Mouse (Mus musculus) testis, adult 2 months (tissue): ENCODE results near the gene Abl1. TPM values are rescaled to one million over a fixed set of nuclear protein-coding genes. Genes with fewer than 3 reads are reported as not detected.

Source experiments
- H3K27ac ChIP-seq: fragments of 200-500 bp; 2 replicates; pipeline ENCODE4 v1.5.1; 2012; ENCODE audit warnings: low read depth, low read length; ENCODE audit not compliant: control insufficient read depth, insufficient read depth
- H3K27me3 ChIP-seq: fragments of 200-500 bp; 2 replicates; pipeline ENCODE4 v1.6.1; 2012; ENCODE audit warnings: mild to moderate bottlenecking, low read length, moderate library complexity; ENCODE audit not compliant: control insufficient read depth, insufficient read depth
- H3K36me3 ChIP-seq: fragments of 200-500 bp; 2 replicates; pipeline ENCODE4 v1.6.1; 2012; ENCODE audit warnings: mild to moderate bottlenecking, low read length; ENCODE audit not compliant: control insufficient read depth, insufficient read depth
- H3K4me1 ChIP-seq: fragments of 200-500 bp; 2 replicates; pipeline ENCODE4 v1.6.1; 2012; ENCODE audit warnings: low read length; ENCODE audit not compliant: control insufficient read depth, insufficient read depth
- H3K4me3 ChIP-seq: fragments of 200-500 bp; 2 replicates; pipeline ENCODE4 v1.5.1; 2012; ENCODE audit warnings: low read depth, mild to moderate bottlenecking, low read length, moderate library complexity, mixed read lengths; ENCODE audit not compliant: control insufficient read depth
- CTCF ChIP-seq: fragments of 200-500 bp; IDR thresholded peaks from 2 replicates; pipeline ENCODE4 v1.5.1; 2012; ENCODE audit warnings: low read depth, mild to moderate bottlenecking, inconsistent platforms, low read length, moderate library complexity; ENCODE audit not compliant: control insufficient read depth, insufficient read depth, insufficient replicate concordance
- POLR2A ChIP-seq: fragments of 200-500 bp; IDR thresholded peaks from 2 replicates; pipeline ENCODE4 v1.6.1; 2012; ENCODE audit warnings: low read depth, mild to moderate bottlenecking, inconsistent platforms, low read length, moderate library complexity; ENCODE audit not compliant: control insufficient read depth
- polyA plus RNA-seq: library from polyadenylated mRNA; depleted of rRNA; stranded (reverse); fragments of >200 nt; gene quantifications from 2 replicates; pipeline ENCODE4 v1.2.3, GENCODE M21; 2012

Gene Abl1
- polyA plus RNA-seq, 1 experiment = 47.4 TPM

DNA sequence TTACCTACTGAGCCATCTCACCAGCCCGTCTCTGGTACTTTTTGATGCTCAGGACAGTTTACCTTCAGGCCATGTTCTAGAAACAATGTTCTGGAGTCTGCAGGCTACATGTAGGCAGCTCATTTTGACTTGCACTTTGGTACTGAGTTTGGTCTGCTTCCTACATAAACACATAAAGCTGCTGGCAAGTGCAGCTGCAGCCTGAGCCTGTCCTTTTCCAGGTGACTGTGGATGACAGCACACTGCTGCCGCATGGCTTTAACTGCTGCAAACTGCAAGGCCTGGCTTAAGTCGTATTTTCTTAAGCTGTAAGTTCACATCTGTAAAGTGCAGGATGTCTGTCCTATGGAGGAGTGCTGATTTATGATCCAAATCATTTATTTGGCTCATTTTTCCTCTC is 44.3 kb downstream of the Abl1 start:
- Histone ChIP-seq H3K4me1 (no peaks in the 10 kb centered on the region), H3K27ac (no peak overlapping the region), H3K4me3 (no peak overlapping the region), H3K36me3 (no peaks in the 10 kb centered on the region), H3K27me3 (no peaks in the 10 kb centered on the region)
- TF ChIP-seq POLR2A (no peak), CTCF (no peak)

DNA sequence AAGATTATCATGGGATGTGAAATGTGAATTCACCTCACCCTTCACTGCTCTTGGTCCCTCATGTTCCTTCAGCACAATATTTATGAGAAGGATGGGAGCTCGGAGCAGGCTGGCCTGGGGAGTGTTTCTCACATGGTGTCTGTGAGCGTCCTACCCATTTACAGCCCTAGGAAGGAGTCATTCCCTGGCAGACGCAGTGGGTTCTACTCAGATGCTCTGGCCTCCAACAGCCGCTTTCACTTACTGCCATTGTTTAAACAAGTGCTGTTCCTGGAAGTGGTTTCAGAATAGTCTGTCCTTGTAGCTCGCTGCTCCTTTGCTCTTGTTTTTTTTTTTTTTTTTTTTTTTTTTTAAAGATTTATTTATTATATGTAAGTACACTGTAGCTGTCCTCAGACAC is 45.4 kb downstream of the Abl1 start:
- Histone ChIP-seq H3K36me3 (no peaks in the 10 kb centered on the region), H3K27ac (no peak overlapping the region), H3K27me3 (no peaks in the 10 kb centered on the region), H3K4me1 (no peaks in the 10 kb centered on the region), H3K4me3 (no peak overlapping the region)
- TF ChIP-seq CTCF (no peak), POLR2A (no peak)

DNA sequence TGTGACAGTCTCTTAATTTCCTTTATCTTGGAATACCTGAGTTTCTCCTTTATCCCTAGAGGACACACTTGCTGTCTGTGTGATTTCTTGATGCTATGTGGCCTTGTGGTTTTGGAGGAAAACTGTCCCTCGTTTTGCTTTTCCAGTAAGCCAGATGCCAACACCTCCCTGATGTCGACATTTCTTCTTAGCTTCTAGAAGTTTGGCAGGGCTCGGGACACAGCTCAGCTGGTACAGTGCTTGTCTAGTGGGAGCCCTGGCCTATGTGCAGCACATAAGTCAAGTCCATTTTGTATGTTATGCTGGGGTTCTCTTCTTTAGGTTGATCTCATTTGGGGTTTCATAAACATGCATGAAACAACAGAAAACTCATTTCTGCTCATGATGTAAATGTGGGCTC is 50.9 kb downstream of the Abl1 start:
- Histone ChIP-seq H3K27ac (no peak overlapping the region), H3K4me3 (no peak overlapping the region), H3K36me3 (no peaks in the 10 kb centered on the region), H3K27me3 (no peaks in the 10 kb centered on the region), H3K4me1 (no peaks in the 10 kb centered on the region)
- TF ChIP-seq POLR2A (no peak), CTCF (no peak)

DNA sequence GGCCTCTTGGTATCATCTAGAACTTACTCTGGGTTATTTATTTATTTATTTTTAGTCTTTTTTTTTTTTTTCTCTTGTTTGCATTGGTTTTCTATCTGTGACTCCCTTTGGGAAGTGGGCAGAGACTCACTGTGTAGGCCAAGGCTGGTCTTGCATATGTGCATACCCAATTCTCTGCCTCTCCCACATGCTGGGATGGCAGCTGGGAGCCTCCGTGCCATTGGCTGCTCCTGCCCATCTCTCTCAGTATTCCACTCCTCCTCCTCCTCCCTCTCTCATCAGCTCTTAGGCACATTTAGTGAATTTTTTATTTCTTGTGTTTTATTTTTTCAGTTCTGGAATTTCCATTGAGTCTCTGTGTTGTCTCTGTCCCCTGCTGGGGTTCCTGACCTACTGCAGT is 53.6 kb downstream of the Abl1 start:
- Histone ChIP-seq H3K4me1 (no peaks in the 10 kb centered on the region), H3K4me3 (no peak overlapping the region), H3K36me3 (no peaks in the 10 kb centered on the region), H3K27ac (no peak overlapping the region), H3K27me3 (no peaks in the 10 kb centered on the region)
- no peak for TF ChIP-seq CTCF
- no peak for TF ChIP-seq POLR2A

DNA sequence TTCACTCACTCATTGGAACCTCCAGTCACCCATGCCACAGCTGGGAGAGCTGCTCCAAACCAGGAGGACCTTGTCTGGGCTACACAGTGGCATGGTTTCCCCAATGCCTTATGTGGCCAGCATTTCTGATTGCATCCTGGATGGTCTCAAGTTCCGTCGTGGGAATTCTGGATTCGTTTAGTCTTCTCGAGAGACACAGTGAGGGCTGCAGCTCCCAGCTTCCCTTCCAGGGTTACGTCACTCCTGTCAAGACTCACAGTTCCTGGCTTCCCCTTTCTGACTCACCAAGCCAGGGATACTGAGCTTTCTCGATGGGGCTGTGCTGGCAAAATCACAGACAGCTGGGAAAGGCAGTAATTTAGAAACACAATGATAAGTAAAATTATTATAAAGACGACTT is 54.0 kb downstream of the Abl1 start:
- Histone ChIP-seq H3K4me1 (no peaks in the 10 kb centered on the region), H3K36me3 (no peaks in the 10 kb centered on the region), H3K27ac (peak overlapping the region; percentile 21; the same call in 1 of the 2 replicates), H3K27me3 (no peaks in the 10 kb centered on the region), H3K4me3 (no peak overlapping the region)
- TF ChIP-seq POLR2A (no peak), CTCF (no peak)

DNA sequence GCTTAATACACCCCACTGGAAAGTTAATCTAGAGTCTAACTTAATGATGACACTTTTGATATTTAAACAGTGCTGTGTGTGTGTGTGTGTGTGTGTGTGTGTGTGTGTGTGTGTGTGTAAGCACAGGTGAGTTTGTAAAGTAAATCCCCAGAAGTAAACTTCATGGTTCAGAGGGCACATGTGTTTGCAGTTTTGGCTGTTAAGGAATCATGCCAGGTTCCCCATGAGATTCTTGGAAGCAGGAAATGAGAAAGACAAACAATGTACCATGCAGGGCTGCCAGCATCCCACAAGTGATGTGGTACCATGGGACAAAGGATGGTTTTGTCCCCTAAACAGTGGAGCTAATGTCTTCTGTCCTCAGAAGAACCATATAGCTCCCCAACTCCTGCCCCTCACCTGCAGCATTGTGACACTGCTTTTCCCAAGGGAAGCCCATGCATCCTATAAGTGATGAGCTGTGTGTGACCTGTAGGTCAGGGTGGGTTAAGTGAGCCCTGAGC is 57.6 kb downstream of the Abl1 start:
- Histone ChIP-seq H3K27ac (no peak overlapping the region), H3K36me3 (no peaks in the 10 kb centered on the region), H3K4me1 (peaks cover 2% of the 10 kb centered on the region; the same call in 1 of the 2 replicates), H3K4me3 (no peak overlapping the region), H3K27me3 (no peaks in the 10 kb centered on the region)
- TF ChIP-seq CTCF = no peak
- TF ChIP-seq POLR2A = no peak

DNA sequence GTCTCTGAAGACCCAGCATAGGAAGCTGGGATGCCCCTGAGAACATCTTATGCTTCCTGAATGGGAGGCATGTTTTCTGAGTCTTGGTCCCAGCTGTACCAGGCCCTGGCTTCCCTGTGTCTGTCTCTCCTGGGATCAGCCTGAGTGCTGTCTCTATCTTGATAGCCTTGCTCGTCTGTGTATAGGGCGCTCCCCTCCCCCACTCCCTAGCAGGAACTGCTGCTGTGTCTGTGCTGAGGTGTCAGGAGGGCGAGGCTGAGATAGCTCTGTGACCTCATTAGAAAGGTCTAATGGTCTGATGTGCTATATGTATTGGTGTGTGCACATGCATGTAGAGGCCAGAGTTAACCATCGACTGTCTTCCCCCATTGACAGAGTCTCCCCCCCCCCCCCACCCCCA is 58.7 kb downstream of the Abl1 start:
- H3K4me1 ChIP-seq = peaks cover 2% of the 10 kb centered on the region; the same call in 1 of the 2 replicates
- H3K27ac ChIP-seq = no peak overlapping the region
- TF ChIP-seq CTCF (no peak), POLR2A (peak; percentile 37; the same call in 1 of the 2 replicates)

More for the DNA sequence above, 58.7 kb downstream of the Abl1 start:
- Histone ChIP-seq H3K27me3 (no peaks in the 10 kb centered on the region), H3K36me3 (no peaks in the 10 kb centered on the region), H3K4me3 (no peak overlapping the region)
